Mouse (Mus musculus): ENCODE results near the gene Ptprm. TPM values are rescaled to one million over a fixed set of nuclear protein-coding genes. Genes with fewer than 3 reads are reported as not detected.

Gene Ptprm
- polyA plus RNA-seq, 1 experiment from 2014 or later = 1.6 TPM

- no peaks in the 10 kb centered on the region for H3K9me3 ChIP-seq (replicated peaks; ENCODE audit: control insufficient read depth, low read length)
- H3K4me3 ChIP-seq (ENCODE audit: low read depth, low read length) = no peak overlapping the region
- H3K4me2 ChIP-seq (ENCODE audit: low read depth, low read length) = no peak overlapping the region
- no peak overlapping the region for H3K27ac ChIP-seq (ENCODE audit: low read length)
- no peak for ATAC-seq (ENCODE audit: low read depth)
- H3K27me3 ChIP-seq (ENCODE audit: control insufficient read depth, insufficient read depth, low read depth, low read length) = no peaks in the 10 kb centered on the region
- WGBS (ENCODE audit: insufficient replicate concordance) = 67% methylated on average over 18 of the region's 18 CpGs
- no peaks in the 10 kb centered on the region for H3K36me3 ChIP-seq (ENCODE audit: control insufficient read depth, insufficient read depth)
- no peaks in the 10 kb centered on the region for H3K4me1 ChIP-seq (ENCODE audit: control insufficient read depth, low read depth, low read length)
- H3K9ac ChIP-seq (ENCODE audit: low read depth, low read length) = no peak overlapping the region
Observed at GRCm38 (mm10) chr17:67303326-67304099, 50.7 kb downstream of the Ptprm start.

GRCm38 (mm10) chr17:67302569-67302968 lies 51.7 kb downstream of the Ptprm start:
- WGBS (ENCODE audit: insufficient replicate concordance) = 63% methylated on average over 4 of the region's 4 CpGs
- Histone ChIP-seq H3K9me3 (replicated peaks; ENCODE audit: control insufficient read depth, low read length) (no peaks in the 10 kb centered on the region), H3K4me1 (ENCODE audit: control insufficient read depth, low read depth, low read length) (no peaks in the 10 kb centered on the region), H3K4me3 (ENCODE audit: low read depth, low read length) (no peak overlapping the region), H3K27ac (ENCODE audit: low read length) (no peak overlapping the region), H3K27me3 (ENCODE audit: control insufficient read depth, insufficient read depth, low read depth, low read length) (no peaks in the 10 kb centered on the region), H3K36me3 (ENCODE audit: control insufficient read depth, insufficient read depth) (no peaks in the 10 kb centered on the region), H3K9ac (ENCODE audit: low read depth, low read length) (no peak overlapping the region), H3K4me2 (ENCODE audit: low read depth, low read length) (no peak overlapping the region)
- no peak for ATAC-seq (ENCODE audit: low read depth)

- H3K27me3 ChIP-seq (ENCODE audit: control insufficient read depth, insufficient read depth, low read depth, low read length) = no peaks in the 10 kb centered on the region
- no peak overlapping the region for H3K27ac ChIP-seq (ENCODE audit: low read length)
- H3K36me3 ChIP-seq (ENCODE audit: control insufficient read depth, insufficient read depth) = no peaks in the 10 kb centered on the region
- H3K4me1 ChIP-seq (ENCODE audit: control insufficient read depth, low read depth, low read length) = no peaks in the 10 kb centered on the region
- 58% methylated on average over 4 of the region's 4 CpGs for WGBS (ENCODE audit: insufficient replicate concordance)
- ATAC-seq (ENCODE audit: low read depth) = no peak
- no peaks in the 10 kb centered on the region for H3K9me3 ChIP-seq (replicated peaks; ENCODE audit: control insufficient read depth, low read length)
- no peak overlapping the region for H3K4me3 ChIP-seq (ENCODE audit: low read depth, low read length)
- H3K9ac ChIP-seq (ENCODE audit: low read depth, low read length) = no peak overlapping the region
- no peak overlapping the region for H3K4me2 ChIP-seq (ENCODE audit: low read depth, low read length)
Observed at GRCm38 (mm10) chr17:67302074-67302473, 52.2 kb downstream of the Ptprm start.

- Histone ChIP-seq H3K4me1 (ENCODE audit: control insufficient read depth, low read depth, low read length) (no peaks in the 10 kb centered on the region), H3K27me3 (ENCODE audit: control insufficient read depth, insufficient read depth, low read depth, low read length) (no peaks in the 10 kb centered on the region), H3K27ac (ENCODE audit: low read length) (no peak overlapping the region), H3K4me3 (ENCODE audit: low read depth, low read length) (no peak overlapping the region), H3K36me3 (ENCODE audit: control insufficient read depth, insufficient read depth) (no peaks in the 10 kb centered on the region), H3K9me3 (replicated peaks; ENCODE audit: control insufficient read depth, low read length) (no peaks in the 10 kb centered on the region), H3K4me2 (ENCODE audit: low read depth, low read length) (no peak overlapping the region), H3K9ac (ENCODE audit: low read depth, low read length) (no peak overlapping the region)
- no peak for ATAC-seq (ENCODE audit: low read depth)
- WGBS (ENCODE audit: insufficient replicate concordance) = 62% methylated on average over 4 of the region's 4 CpGs
Observed at GRCm38 (mm10) chr17:67301367-67301766, 52.9 kb downstream of the Ptprm start.

GRCm38 (mm10) chr17:67298269-67298798 lies 55.9 kb downstream of the Ptprm start:
- Histone ChIP-seq H3K4me2 (ENCODE audit: low read depth, low read length) (no peak overlapping the region), H3K9me3 (replicated peaks; ENCODE audit: control insufficient read depth, low read length) (no peaks in the 10 kb centered on the region), H3K4me1 (ENCODE audit: control insufficient read depth, low read depth, low read length) (no peaks in the 10 kb centered on the region), H3K27ac (ENCODE audit: low read length) (no peak overlapping the region), H3K9ac (ENCODE audit: low read depth, low read length) (no peak overlapping the region), H3K4me3 (ENCODE audit: low read depth, low read length) (no peak overlapping the region), H3K27me3 (ENCODE audit: control insufficient read depth, insufficient read depth, low read depth, low read length) (no peaks in the 10 kb centered on the region), H3K36me3 (ENCODE audit: control insufficient read depth, insufficient read depth) (no peaks in the 10 kb centered on the region)
- no peak for ATAC-seq (ENCODE audit: low read depth)
- 61% methylated on average over 9 of the region's 9 CpGs for WGBS (ENCODE audit: insufficient replicate concordance)

- no peak for ATAC-seq (ENCODE audit: low read depth)
- 67% methylated on average over 13 of the region's 13 CpGs for WGBS (ENCODE audit: insufficient replicate concordance)
- no peaks in the 10 kb centered on the region for H3K4me1 ChIP-seq (ENCODE audit: control insufficient read depth, low read depth, low read length)
- H3K9me3 ChIP-seq (replicated peaks; ENCODE audit: control insufficient read depth, low read length) = no peaks in the 10 kb centered on the region
- no peak overlapping the region for H3K27ac ChIP-seq (ENCODE audit: low read length)
- H3K36me3 ChIP-seq (ENCODE audit: control insufficient read depth, insufficient read depth) = no peaks in the 10 kb centered on the region
- H3K27me3 ChIP-seq (ENCODE audit: control insufficient read depth, insufficient read depth, low read depth, low read length) = no peaks in the 10 kb centered on the region
- H3K4me2 ChIP-seq (ENCODE audit: low read depth, low read length) = no peak overlapping the region
- H3K9ac ChIP-seq (ENCODE audit: low read depth, low read length) = no peak overlapping the region
- H3K4me3 ChIP-seq (ENCODE audit: low read depth, low read length) = no peak overlapping the region
Observed at GRCm38 (mm10) chr17:67296604-67297595, 57.4 kb downstream of the Ptprm start.

- ATAC-seq (ENCODE audit: low read depth) = no peak
- no peak overlapping the region for H3K4me3 ChIP-seq (ENCODE audit: low read depth, low read length)
- no peaks in the 10 kb centered on the region for H3K36me3 ChIP-seq (ENCODE audit: control insufficient read depth, insufficient read depth)
- H3K9me3 ChIP-seq (replicated peaks; ENCODE audit: control insufficient read depth, low read length) = no peaks in the 10 kb centered on the region
- H3K4me2 ChIP-seq (ENCODE audit: low read depth, low read length) = no peak overlapping the region
- H3K9ac ChIP-seq (ENCODE audit: low read depth, low read length) = no peak overlapping the region
- no peaks in the 10 kb centered on the region for H3K27me3 ChIP-seq (ENCODE audit: control insufficient read depth, insufficient read depth, low read depth, low read length)
- H3K4me1 ChIP-seq (ENCODE audit: control insufficient read depth, low read depth, low read length) = no peaks in the 10 kb centered on the region
- H3K27ac ChIP-seq (ENCODE audit: low read length) = no peak overlapping the region
- WGBS (ENCODE audit: insufficient replicate concordance) = 47% methylated on average over 16 of the region's 16 CpGs
Observed at GRCm38 (mm10) chr17:67290662-67291240, 63.5 kb downstream of the Ptprm start.

GRCm38 (mm10) chr17:67287501-67287900 lies 66.8 kb downstream of the Ptprm start:
- 59% methylated on average over 3 of the region's 3 CpGs for WGBS (ENCODE audit: insufficient replicate concordance)
- Histone ChIP-seq H3K27me3 (ENCODE audit: control insufficient read depth, insufficient read depth, low read depth, low read length) (no peaks in the 10 kb centered on the region), H3K27ac (ENCODE audit: low read length) (no peak overlapping the region), H3K36me3 (ENCODE audit: control insufficient read depth, insufficient read depth) (no peaks in the 10 kb centered on the region), H3K9me3 (replicated peaks; ENCODE audit: control insufficient read depth, low read length) (no peaks in the 10 kb centered on the region), H3K9ac (ENCODE audit: low read depth, low read length) (no peak overlapping the region), H3K4me1 (ENCODE audit: control insufficient read depth, low read depth, low read length) (no peaks in the 10 kb centered on the region), H3K4me3 (ENCODE audit: low read depth, low read length) (no peak overlapping the region), H3K4me2 (ENCODE audit: low read depth, low read length) (no peak overlapping the region)
- no peak for ATAC-seq (ENCODE audit: low read depth)
